Mouse (Mus musculus) cerebellum, adult 11 months (tissue): ENCODE data around the gene Cers1.
A peak's percentile ranks its signal among the peaks of the same experiment; 100 is the strongest.

ENCODE experiments used
- DNase-seq: peaks from one replicate; pipeline ENCODE4 v3.0.0; 2022

The Cers1 gene

GRCm38 (mm10) chr8:70315624-70316510 is at the start of gene Cers1:
Cers1 (plus strand) TSS chr8:70315775.
- peak; percentile 74 for DNase-seq

DNA sequence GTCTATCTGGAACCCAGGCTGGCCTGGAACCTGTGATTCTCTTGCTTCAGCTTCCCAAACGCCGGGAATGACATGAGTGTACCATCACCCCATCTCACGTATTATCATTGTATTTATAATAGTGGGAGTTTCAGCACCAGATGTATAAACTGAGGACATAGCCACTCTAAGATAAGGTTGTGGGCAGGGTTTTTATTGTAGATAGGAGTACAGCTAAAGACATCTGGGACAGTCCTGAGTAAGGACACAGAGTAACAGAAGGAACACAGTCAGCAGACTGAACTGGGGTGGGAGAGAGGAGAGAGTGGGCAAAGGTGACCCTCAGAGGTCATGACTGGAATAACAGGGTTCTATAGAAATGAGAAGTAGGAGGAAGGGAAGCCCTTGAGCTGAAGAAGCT is 47.9 kb upstream of the Cers1 start:
- DNase-seq, result no peak

DNA sequence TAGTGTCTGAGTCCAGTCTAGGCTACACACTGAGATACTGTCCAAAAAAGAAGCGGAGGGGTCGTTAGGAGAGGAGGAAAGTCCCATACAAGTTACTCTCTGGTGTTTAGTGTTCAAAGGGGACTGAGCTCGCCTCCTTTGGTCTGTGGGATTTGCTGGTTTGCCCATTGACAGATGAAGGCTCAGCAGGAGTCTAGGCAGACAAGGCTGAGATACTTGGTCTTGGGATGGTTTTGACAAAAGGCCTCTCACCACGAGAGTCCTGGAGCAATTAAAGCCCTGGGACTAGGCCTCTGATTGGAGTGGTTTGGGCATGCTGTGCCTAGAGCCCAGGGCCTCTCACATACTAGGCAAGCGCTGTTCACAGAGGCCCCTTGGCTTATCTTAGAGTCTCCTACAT is 47.3 kb upstream of the Cers1 start:
- DNase-seq, result no peak

DNA sequence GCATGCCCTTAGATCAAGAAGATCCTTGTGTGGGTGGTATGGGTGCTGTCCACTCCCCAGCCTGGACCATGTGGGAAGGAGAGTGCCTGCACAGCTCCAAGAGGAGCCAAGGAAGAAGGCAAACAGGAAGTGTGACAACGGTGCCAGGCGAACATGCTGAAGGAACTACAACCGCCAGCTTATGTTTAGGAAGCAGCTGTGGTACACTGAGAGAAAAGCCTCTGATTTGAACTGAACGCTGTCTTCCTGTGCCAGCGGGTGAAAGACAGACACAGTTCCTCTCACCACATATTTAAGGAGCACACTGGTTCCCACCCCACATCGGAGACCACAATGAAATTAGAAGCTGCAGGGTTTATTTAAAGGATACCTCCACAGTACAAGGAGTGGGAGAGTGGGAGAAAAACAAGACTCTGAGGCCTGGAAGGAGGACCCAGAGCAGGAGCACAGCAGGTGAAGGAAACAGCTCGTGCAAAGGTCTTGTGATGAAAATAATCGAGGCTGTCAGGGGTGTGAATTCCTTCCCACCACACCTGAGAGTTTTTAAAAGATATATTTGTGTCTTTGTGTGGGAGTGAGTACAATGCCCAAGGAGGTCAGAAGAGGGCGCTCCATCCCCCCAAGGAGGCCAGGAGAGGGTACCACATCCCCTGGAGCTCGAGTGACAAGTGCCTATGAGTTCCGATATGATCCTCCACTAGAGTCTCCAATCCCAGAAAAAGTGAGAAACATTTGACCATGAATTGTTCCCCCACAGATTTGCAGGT is 46.6 kb upstream of the Cers1 start:
- DNase-seq, result no peak

- DNase-seq, result no peak
These were observed 42.6 kb upstream of the Cers1 start for GRCm38 (mm10) chr8:70272949-70273348.

DNA sequence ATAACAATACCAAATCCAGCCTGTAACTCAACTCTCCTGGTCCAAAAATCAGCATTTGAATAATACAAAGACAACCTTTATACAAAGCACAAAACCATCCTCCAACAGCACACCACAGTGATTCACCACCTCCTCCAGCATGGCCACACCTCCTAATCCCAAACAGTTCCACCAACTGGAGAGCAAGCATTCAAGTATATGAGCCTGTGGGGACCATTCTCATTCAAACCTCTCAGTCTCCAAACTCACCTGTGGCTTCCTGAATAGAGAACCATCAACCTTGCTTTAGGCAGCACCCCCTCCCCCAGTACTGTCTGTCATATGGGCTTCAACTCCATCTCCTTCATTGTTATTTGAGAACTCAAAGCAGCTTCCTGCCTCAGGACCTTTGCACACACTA is 41.2 kb upstream of the Cers1 start:
- DNase-seq, result no peak

GRCm38 (mm10) chr8:70276476-70276875 is 39.1 kb upstream of the Cers1 start:
- DNase-seq, result no peak

GRCm38 (mm10) chr8:70278175-70278574 is 37.4 kb upstream of the Cers1 start:
- DNase-seq, result no peak

DNA sequence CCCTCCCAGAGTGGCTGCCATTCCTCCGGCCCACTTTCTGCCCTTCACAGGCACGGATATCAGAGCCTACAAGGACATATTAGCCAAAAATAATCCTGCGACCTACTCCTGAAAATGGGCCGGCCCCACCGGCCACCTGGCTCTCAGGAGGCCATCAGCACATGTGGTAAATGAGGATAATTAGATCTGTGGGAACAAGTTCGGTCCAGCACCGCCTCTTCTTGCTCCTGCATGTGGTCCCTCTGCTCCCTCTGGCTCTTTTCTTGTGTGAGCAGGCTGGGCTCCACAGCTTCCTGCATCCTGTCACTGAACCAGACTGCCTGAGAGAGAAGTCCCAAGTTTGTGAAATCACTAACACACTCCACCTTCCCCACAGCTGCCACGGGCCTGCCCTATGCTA is 36.3 kb upstream of the Cers1 start:
- no peak for DNase-seq

DNA sequence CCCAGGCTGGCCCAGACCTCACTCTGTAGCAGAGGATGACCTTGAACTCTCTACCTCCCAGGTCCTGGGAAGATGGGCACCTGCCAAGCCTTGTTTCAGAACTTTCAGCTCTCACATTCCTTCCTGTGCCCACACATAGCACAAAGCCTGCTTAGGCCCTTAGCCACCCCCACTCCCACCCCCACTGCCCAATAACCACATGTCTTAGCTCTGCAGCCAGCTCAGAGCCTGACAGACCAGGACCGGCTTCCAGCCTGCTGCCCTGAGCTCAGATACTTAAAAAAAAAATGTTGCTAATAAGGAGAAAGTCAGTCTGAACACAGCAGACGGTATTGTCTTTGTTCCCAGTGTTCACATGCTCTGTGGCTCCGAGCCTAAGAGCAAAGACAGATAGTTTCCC is 34.6 kb upstream of the Cers1 start:
- no peak for DNase-seq

DNA sequence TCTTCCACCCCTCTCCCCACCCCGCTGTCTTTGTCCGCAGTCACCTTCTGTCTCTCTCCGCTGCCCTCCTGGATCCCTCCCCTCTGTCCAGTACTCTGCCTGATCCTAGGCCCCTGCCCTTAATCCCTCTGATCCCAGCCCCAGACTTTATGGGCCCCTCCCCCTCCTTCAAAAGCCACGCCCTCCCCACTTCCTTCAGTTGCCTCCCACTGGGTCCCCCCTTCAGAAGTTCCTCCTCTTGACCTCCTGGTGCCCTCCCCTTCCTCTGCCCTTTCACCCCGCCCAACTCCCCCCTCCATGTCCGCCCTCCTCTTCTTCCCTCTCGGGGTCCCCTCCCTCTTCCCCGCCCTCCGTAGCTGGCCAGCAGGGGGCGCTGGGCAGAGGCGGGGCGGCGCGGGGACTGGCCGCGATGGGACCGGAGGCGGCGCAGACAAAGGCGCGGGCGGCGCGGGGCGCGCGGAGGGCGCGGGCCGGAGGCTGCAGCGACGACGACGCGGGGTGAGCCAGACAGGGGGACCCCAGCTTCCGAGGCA is 32.9 kb upstream of the Cers1 start, which contains the start of gene Homer3:
Gene Homer3 (plus strand): TSS at position 225 of the 533 bp plus-strand sequence.
- peak; percentile 44 for DNase-seq

GRCm38 (mm10) chr8:70283136-70284077 is 32.2 kb upstream of the Cers1 start:
- no peak for DNase-seq

DNA sequence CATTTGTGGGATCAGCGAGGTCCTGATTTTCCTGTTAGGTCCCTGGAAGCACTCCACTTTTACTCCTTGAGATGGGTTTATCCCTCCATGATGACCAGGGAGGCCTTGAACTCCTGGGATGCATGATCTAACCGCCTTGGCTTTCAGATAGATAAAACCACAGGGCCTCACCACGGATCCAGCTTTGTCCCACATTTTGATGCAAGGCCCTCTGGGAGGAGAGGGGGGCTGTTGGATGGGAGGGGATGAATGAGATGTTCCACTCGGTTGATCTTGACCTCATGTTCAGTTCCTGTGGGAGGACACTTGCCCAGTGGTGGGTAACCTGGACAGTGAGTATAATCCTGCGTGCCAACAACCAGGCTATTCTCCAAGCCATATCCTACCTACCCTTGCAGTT is 31.2 kb upstream of the Cers1 start:
- no peak for DNase-seq

DNA sequence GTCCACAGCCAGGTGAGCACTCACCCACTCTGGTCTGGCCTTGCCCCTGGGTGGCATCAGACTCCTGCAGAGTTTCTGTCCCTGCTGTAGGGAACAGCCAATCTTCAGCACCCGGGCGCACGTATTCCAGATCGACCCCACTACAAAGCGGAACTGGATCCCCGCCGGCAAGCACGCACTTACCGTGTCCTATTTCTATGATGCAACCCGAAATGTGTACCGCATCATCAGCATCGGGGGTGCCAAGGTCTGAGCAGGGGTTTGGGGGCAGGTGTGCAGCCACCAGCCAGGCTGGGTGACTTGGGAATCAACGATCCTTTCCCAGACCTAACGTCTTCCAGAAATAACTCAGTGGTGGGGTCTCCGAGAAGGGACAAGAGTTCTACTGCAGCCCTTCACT is 30.3 kb upstream of the Cers1 start:
- no peak for DNase-seq

DNA sequence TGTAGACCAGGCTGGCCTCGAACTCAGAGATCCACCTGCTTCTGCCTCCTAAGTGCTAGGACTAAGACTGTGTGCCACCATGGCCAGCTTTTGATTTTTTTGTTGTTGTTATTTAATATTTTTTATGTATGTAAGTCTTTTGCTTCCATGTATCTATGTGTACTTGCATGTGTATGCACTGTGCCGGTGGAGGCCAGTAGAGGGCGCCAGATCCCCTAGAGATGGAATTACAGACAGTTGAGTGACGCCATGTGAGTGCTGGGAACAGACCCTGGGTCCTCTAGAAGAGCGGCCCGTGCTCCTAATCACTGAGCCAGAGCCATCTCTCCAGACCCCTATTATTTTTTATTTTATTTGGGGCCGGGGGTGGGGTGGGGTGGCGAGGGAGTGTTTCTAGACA is 28.8 kb upstream of the Cers1 start:
- DNase-seq, result no peak

- DNase-seq, result no peak
These were observed 21.6 kb upstream of the Cers1 start for GRCm38 (mm10) chr8:70293988-70294405.

DNA sequence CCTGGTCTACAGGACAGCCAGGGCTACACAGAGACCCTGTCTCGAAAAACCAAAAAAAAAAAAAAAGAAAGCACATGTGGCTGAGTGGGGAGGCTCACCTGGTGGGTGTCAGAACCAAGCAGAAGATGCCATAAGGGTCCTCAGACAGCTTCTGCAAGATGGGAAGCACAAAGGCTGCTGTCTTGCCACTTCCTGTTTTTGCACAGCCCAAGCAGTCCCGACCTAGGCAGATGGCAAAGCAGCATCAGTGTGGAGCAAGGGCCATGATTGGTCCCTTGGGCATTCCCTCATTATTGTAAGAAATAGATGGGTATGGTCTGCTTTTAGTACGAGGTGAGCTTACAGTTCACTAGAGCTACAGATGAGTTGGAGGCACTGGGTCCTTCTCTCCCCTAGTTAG is 14.7 kb upstream of the Cers1 start:
- DNase-seq, result no peak

- DNase-seq, result peak; percentile 90
These were observed 13.2 kb upstream of the Cers1 start, which contains the start of the genes Ddx49 and Cope for GRCm38 (mm10) chr8:70302358-70302890. Ddx49 (minus strand) TSS chr8:70302489. Cope (plus strand) TSS chr8:70302518.

DNA sequence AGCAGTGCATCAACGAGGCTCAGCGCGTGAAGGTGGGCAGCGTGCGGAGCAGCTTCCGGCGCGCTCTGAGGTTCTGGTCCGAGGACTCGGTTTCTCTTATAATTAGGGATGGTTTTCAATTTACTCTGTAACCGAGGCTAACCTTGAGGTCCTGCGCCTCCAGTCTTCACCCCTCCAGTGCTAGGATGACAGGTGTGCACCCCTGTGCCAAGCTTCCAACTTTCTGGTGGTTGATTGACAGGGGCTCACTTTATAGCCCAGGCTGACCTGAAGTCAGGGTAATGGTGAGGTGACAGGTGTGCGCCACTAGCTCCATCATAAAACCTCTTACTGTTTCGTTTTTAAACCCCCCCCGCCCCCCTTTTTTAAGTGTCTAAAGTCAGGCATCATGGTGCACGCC is 12.7 kb upstream of the Cers1 start:
- no peak for DNase-seq

- DNase-seq, result no peak
These were observed 6.3 kb upstream of the Cers1 start for GRCm38 (mm10) chr8:70309311-70309710.

- no peak for DNase-seq
These were observed 2.2 kb upstream of the Cers1 start for GRCm38 (mm10) chr8:70313399-70313798.
